8 mouse cellular contexts compared by ENCODE assay signal in the genomic region with DNA sequence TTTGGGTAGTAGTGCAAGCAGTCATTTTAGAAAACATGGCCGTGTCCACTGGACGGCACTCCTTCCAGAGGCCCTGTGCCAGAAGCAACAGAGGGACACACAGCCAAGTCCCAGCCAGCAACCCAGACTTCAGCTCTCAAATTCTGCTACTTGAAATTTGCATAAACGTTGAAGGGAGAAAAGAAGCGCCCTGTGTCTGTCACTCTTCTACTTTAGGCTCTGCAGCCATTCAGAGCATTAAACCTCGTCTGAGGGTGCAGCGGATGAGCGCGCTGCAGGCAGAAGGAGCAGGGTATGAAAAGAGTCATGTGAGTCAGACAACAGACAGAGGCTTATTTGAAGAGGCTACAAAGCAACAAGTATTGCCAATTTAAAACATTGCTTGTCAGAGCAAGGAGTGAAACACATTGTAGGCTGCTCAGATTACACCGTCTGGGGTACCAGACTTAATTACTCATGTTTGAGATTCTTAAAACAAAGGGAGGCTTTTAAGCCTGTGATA. TPM values are rescaled to one million over a fixed set of nuclear protein-coding genes. Genes with fewer than 3 reads are reported as not detected.
DNase-seq lines count a peak whose midpoint lies in the region; ATAC-seq and TF ChIP-seq lines count a peak whose summit lies in the region.

No protein-coding gene starts in this region.

- H3K4me1 ChIP-seq in embryonic fibroblast, embryonic 13.5 days (ENCODE audit: control insufficient read depth, insufficient read depth, low read length) = peaks cover 23% of the 10 kb centered on the region
- peaks cover 81% of the 10 kb centered on the region for H3K4me1 ChIP-seq in heart, embryonic 15.5 days (replicated peaks)
- H3K4me1 ChIP-seq in midbrain, embryonic 14.5 days (ENCODE audit: control insufficient read depth, insufficient read depth, low read length) = peaks cover 8% of the 10 kb centered on the region; the same call in 1 of the 2 replicates

- no peak; the same call in 1 of the 2 replicates for ATAC-seq in heart, embryonic 15.5 days (replicated peaks; ENCODE audit: insufficient number of reproducible peaks, insufficient read depth, low FRiP score, low read depth)
- ATAC-seq in midbrain, embryonic 14.5 days (ENCODE audit: low FRiP score, low TSS enrichment) = peak; percentile 72

- H3K36me3 ChIP-seq in heart, embryonic 15.5 days = no peaks in the 10 kb centered on the region
- no peaks in the 10 kb centered on the region for H3K36me3 ChIP-seq in midbrain, embryonic 14.5 days (ENCODE audit: control insufficient read depth, insufficient read depth, low read length)

- DNase-seq in adrenal gland, adult (ENCODE audit: inconsistent age in 2 of 2, low spot score in 1 of 2) = peak; percentile 60 to 86
- no peak for DNase-seq in adrenal gland, postnatal 4 days (ENCODE audit: low spot score in 2 of 2)
- peak; percentile 18 for DNase-seq in CD4-positive, CD25-positive, alpha-beta regulatory T cell, adult 2 months (ENCODE audit: low read depth, low spot score)
- peak; percentile 56 to 70 for DNase-seq in kidney, postnatal 25 days
- peak; percentile 73 for DNase-seq in midbrain, embryonic 14.5 days
- no peak for DNase-seq in thymus, postnatal 0 days (ENCODE audit: low spot score)

- no peaks in the 10 kb centered on the region for H3K9me3 ChIP-seq in heart, embryonic 15.5 days (replicated peaks)
- no peaks in the 10 kb centered on the region for H3K9me3 ChIP-seq in midbrain, embryonic 14.5 days (ENCODE audit: control insufficient read depth, low read length)

- peak overlapping the region; percentile 50 for H3K4me2 ChIP-seq in heart, embryonic 15.5 days
- peak overlapping the region; percentile 21; the same call in 1 of the 2 replicates for H3K4me2 ChIP-seq in midbrain, embryonic 14.5 days (ENCODE audit: low read length)

- peak overlapping the region; percentile 86 for H3K27ac ChIP-seq in embryonic fibroblast, embryonic 13.5 days (ENCODE audit: insufficient read depth, low read length)
- H3K27ac ChIP-seq in heart, embryonic 15.5 days = peak overlapping the region; percentile 83
- peak overlapping the region; percentile 43; the same call in 1 of the 2 replicates for H3K27ac ChIP-seq in midbrain, embryonic 14.5 days (replicated peaks; ENCODE audit: low read depth, low read length)

- WGBS in heart, embryonic 15.5 days = 19% methylated on average over 9 of the region's 9 CpGs
- 3% methylated on average over 9 of the region's 9 CpGs for WGBS in midbrain, embryonic 14.5 days

- peak overlapping the region; percentile 48; the same call in 1 of the 2 replicates for H3K9ac ChIP-seq in heart, embryonic 15.5 days
- H3K9ac ChIP-seq in midbrain, embryonic 14.5 days (replicated peaks; ENCODE audit: low read length) = no peak overlapping the region

- no peak overlapping the region for H3K4me3 ChIP-seq in embryonic fibroblast, embryonic 13.5 days (ENCODE audit: insufficient read depth, low read length)
- peak overlapping the region; percentile 16 for H3K4me3 ChIP-seq in heart, embryonic 15.5 days
- H3K4me3 ChIP-seq in midbrain, embryonic 14.5 days (replicated peaks; ENCODE audit: low read depth, low read length) = no peak overlapping the region

- H3K27me3 ChIP-seq in heart, embryonic 15.5 days = no peaks in the 10 kb centered on the region
- no peaks in the 10 kb centered on the region for H3K27me3 ChIP-seq in midbrain, embryonic 14.5 days (ENCODE audit: control insufficient read depth, insufficient read depth, low read length)

- no peak for TF ChIP-seq CTCF in embryonic fibroblast, embryonic 13.5 days (IDR thresholded peaks at IDR 0.05; ENCODE audit: borderline replicate concordance, insufficient read depth, low read length)

- TF ChIP-seq POLR2A in embryonic fibroblast, embryonic 13.5 days (IDR thresholded peaks at IDR 0.05; ENCODE audit: low read depth, low read length) = no peak

RNA-seq across cellular contexts. Expression of a gene that starts 29.7 kb away (rescaled TPM):
- 10 to 100 TPM; 73.9 to 80.1 TPM for total RNA-seq in adrenal gland, postnatal 4 days (2021)
- polyA plus RNA-seq in embryonic fibroblast, embryonic 13.5 days (2011; ENCODE audit: insufficient read length, low read depth, missing spikeins) = 45.2 and 49.4 TPM in 2 replicates
- polyA plus RNA-seq in heart, embryonic 15.5 days (2015; fragmentation: Nextera tagmentation; extraction: Ambion mirVana) = 11.5 and 15.7 TPM in 2 replicates
- polyA plus RNA-seq in midbrain, embryonic 14.5 days (2014; fragmentation: Nextera tagmentation; extraction: Ambion mirVana) = 5.2 and 10.8 TPM in 2 replicates
- polyA plus RNA-seq in thymus, postnatal 0 days (2015; fragmentation: Nextera tagmentation; extraction: Ambion mirVana) = 9.9 and 11.3 TPM in 2 replicates

Comparison
In these comparisons a context has a peak if more than half of its experiments do, and no peak if none do; other contexts are left out.
1. DNase-seq: peak in adrenal gland, adult (2 of 2), CD4-positive, CD25-positive, alpha-beta regulatory T cell, adult 2 months (single experiment), kidney, postnatal 25 days (2 of 2) and midbrain, embryonic 14.5 days (single experiment); none in adrenal gland, postnatal 4 days (0 of 2) and thymus, postnatal 0 days (single experiment).
2. Peak in every context shown above with its lines, with median percentiles within 50 percentile points of each other: H3K27ac ChIP-seq.